Mouse (Mus musculus) liver, embryonic 14.5 days (tissue): ENCODE data around the gene Zfp64. TPM values are rescaled to one million over a fixed set of nuclear protein-coding genes. Genes with fewer than 3 reads are reported as not detected.

Experiments used
- ATAC-seq: fragments of 200-750 bp; cut with Nextera tagmentation; 2 replicates; pipeline ENCODE4 v1.8.0; 2017; ENCODE audit warnings: moderate number of reproducible peaks, mild to moderate bottlenecking, moderate library complexity; ENCODE audit not compliant: insufficient read depth
- DNase-seq, 3 experiments: peaks; one replicate each; pipeline ENCODE4 v3.0.0-alpha.2; 2012 to 2013; ENCODE audit warnings: low read depth in 3 of 3, low spot score in 3 of 3
- H3K27ac ChIP-seq: fragments of 300-500 bp; sonication (generic); 2 replicates; pipeline ENCODE4 v1.5.1; 2014; ENCODE audit warnings: moderate library complexity, mild to moderate bottlenecking, control low read depth, inconsistent platforms
- H3K27me3 ChIP-seq: fragments of 300-500 bp; sonication (generic); 2 replicates; pipeline ENCODE4 v1.6.1; 2014; ENCODE audit warnings: mild to moderate bottlenecking, low read length, moderate library complexity; ENCODE audit not compliant: control insufficient read depth, insufficient read depth
- H3K36me3 ChIP-seq: fragments of 300-500 bp; sonication (generic); replicated peaks from 2 replicates; pipeline ENCODE4 v1.6.1; 2014; ENCODE audit warnings: low read depth; ENCODE audit not compliant: control insufficient read depth, insufficient read depth
- H3K4me1 ChIP-seq, 2 experiments: fragments of 200-500 bp in 1 of 2; fragments of 300-500 bp in 1 of 2; sonication (generic) in 1 of 2; replicated peaks; 2 replicates each; pipeline ENCODE4 v1.6.1; 2012 to 2014; ENCODE audit warnings: antibody characterized with exemption in 1 of 2, inconsistent platforms in 1 of 2, low read length in 1 of 2; ENCODE audit not compliant: control insufficient read depth in 2 of 2, insufficient read depth in 2 of 2
- H3K4me2 ChIP-seq: fragments of 300-500 bp; sonication (generic); 2 replicates; pipeline ENCODE4 v1.6.1; 2014; ENCODE audit warnings: low read depth, mild to moderate bottlenecking, control low read depth, moderate library complexity
- H3K4me3 ChIP-seq, 2 experiments: fragments of 200-500 bp in 1 of 2; fragments of 300-500 bp in 1 of 2; sonication (generic) in 1 of 2; 2 replicates each; pipeline ENCODE4 v1.5.1; 2012 to 2014; ENCODE audit warnings: low read depth in 2 of 2, low read length in 2 of 2, mild to moderate bottlenecking in 2 of 2, control low read depth in 1 of 2, inconsistent platforms in 1 of 2, moderate library complexity in 1 of 2; ENCODE audit not compliant: insufficient read depth in 1 of 2
- H3K9ac ChIP-seq: fragments of 300-500 bp; sonication (generic); replicated peaks from 2 replicates; pipeline ENCODE4 v1.6.1; 2014; ENCODE audit warnings: mild to moderate bottlenecking, control low read depth, moderate library complexity
- H3K9me3 ChIP-seq: fragments of 300-500 bp; sonication (generic); 2 replicates; pipeline ENCODE4 v1.6.1; 2016; ENCODE audit warnings: low read length, mixed read lengths; ENCODE audit not compliant: control insufficient read depth
- CTCF ChIP-seq: IDR thresholded peaks from 2 replicates; pipeline ENCODE4 v1.5.1; 2016; ENCODE audit warnings: antibody characterized with exemption, low read depth, control low read depth
- EP300 ChIP-seq: IDR thresholded peaks from 2 replicates; pipeline ENCODE4 v1.6.1; 2016; ENCODE audit warnings: antibody characterized with exemption, low read depth
- WGBS: fragments of 180-500 bp; shearing (Covaris S2); extraction: QIAGEN DNeasy Blood & Tissue Kit; methylation state at CpG from one replicate; pipeline ENCODE4 v1.1.7; 2014; ENCODE audit not compliant: insufficient replicate concordance; 5-methylcytosine and 5-hydroxymethylcytosine counted together
- polyA plus RNA-seq, 2 experiments: library from polyadenylated mRNA; depleted of rRNA in 1 of 2; stranded (reverse) in 1 of 2; unstranded in 1 of 2; fragments of >200 nt; fragmentation: Nextera tagmentation in 1 of 2; extraction: Ambion mirVana in 1 of 2; gene quantifications; 2 replicates each; pipeline versions ENCODE4 v1.2.1 to v1.2.3; 2012 to 2014

Gene Zfp64
- polyA plus RNA-seq, 2 experiments = 7.1 to 7.2 TPM

- WGBS = 2% methylated on average over 31 of the region's 31 CpGs
- Histone ChIP-seq H3K4me3 (peak overlapping the region in 1 of 2 experiments; percentile 34; a peak in 1 of 4 replicates), H3K9ac (no peak overlapping the region), H3K27me3 (peaks cover 35% of the 10 kb centered on the region), H3K36me3 (no peaks in the 10 kb centered on the region), H3K4me2 (peak overlapping the region; percentile 56), H3K27ac (no peak overlapping the region), H3K9me3 (no peaks in the 10 kb centered on the region), H3K4me1 (no peaks in the 10 kb centered on the region)
- TF ChIP-seq EP300 = no peak
- no peak for TF ChIP-seq CTCF
- DNase-seq = no peak
- ATAC-seq = no peak
These were observed 42.3 kb downstream of the Zfp64 start for GRCm38 (mm10) chr2:168912901-168913721.

- peak overlapping the region; percentile 56 for H3K4me2 ChIP-seq
- no peak for TF ChIP-seq CTCF
- no peak for TF ChIP-seq EP300
- H3K4me1 ChIP-seq = no peaks in the 10 kb centered on the region
- ATAC-seq (no peak), DNase-seq (no peak)
- no peaks in the 10 kb centered on the region for H3K9me3 ChIP-seq
- no peaks in the 10 kb centered on the region for H3K36me3 ChIP-seq
- no peak overlapping the region for H3K9ac ChIP-seq
- under 1% methylated on average over 70 of the region's 70 CpGs for WGBS
- H3K4me3 ChIP-seq = peak overlapping the region in 1 of 2 experiments; percentile 34; a peak in 2 of 4 replicates
- no peak overlapping the region for H3K27ac ChIP-seq
- H3K27me3 ChIP-seq = peaks cover 35% of the 10 kb centered on the region
These were observed 43.1 kb downstream of the Zfp64 start for GRCm38 (mm10) chr2:168912051-168912891.

GRCm38 (mm10) chr2:168911527-168911926 is 43.9 kb downstream of the Zfp64 start:
- 5% methylated on average over 19 of the region's 19 CpGs for WGBS

GRCm38 (mm10) chr2:168906022-168906421 is 49.4 kb downstream of the Zfp64 start:
- peaks cover 8% of the 10 kb centered on the region for H3K27me3 ChIP-seq
- WGBS = 15% methylated on average over 11 of the region's 11 CpGs
- no peak for ATAC-seq
- no peaks in the 10 kb centered on the region for H3K9me3 ChIP-seq
- H3K9ac ChIP-seq = no peak overlapping the region
- H3K4me2 ChIP-seq = no peak overlapping the region
- no peak overlapping the region for H3K27ac ChIP-seq
- H3K4me3 ChIP-seq = no peak overlapping the region
- H3K36me3 ChIP-seq = no peaks in the 10 kb centered on the region
- H3K4me1 ChIP-seq = no peaks in the 10 kb centered on the region
- DNase-seq = no peak
- TF ChIP-seq EP300 (no peak), CTCF (no peak)

More at GRCm38 (mm10) chr2:168911527-168911926, 43.9 kb downstream of the Zfp64 start:
- H3K9ac ChIP-seq = no peak overlapping the region
- H3K4me1 ChIP-seq = no peaks in the 10 kb centered on the region
- ATAC-seq (no peak), DNase-seq (no peak)
- no peak for TF ChIP-seq CTCF
- no peaks in the 10 kb centered on the region for H3K9me3 ChIP-seq
- H3K4me3 ChIP-seq = no peak overlapping the region
- H3K36me3 ChIP-seq = no peaks in the 10 kb centered on the region
- H3K27me3 ChIP-seq = peaks cover 35% of the 10 kb centered on the region
- H3K4me2 ChIP-seq = no peak overlapping the region
- no peak overlapping the region for H3K27ac ChIP-seq

- 57% methylated on average over 3 of the region's 3 CpGs for WGBS
- H3K4me1 ChIP-seq = no peaks in the 10 kb centered on the region
- ATAC-seq = no peak
- H3K27ac ChIP-seq = no peak overlapping the region
- H3K4me3 ChIP-seq = no peak overlapping the region
- H3K9ac ChIP-seq = no peak overlapping the region
- H3K36me3 ChIP-seq = no peaks in the 10 kb centered on the region
- no peaks in the 10 kb centered on the region for H3K9me3 ChIP-seq
- TF ChIP-seq CTCF = peak; percentile 49
- no peak for TF ChIP-seq EP300
- no peak overlapping the region for H3K4me2 ChIP-seq
- DNase-seq = no peak
- no peaks in the 10 kb centered on the region for H3K27me3 ChIP-seq
These were observed 50.5 kb downstream of the Zfp64 start for GRCm38 (mm10) chr2:168904846-168905245.
